Mouse (Mus musculus): ENCODE measurements around the gene Khdc4. TPM values are rescaled to one million over a fixed set of nuclear protein-coding genes. Genes with fewer than 3 reads are reported as not detected.
A peak's percentile ranks its signal among the peaks of the same experiment; 100 is the strongest.

Khdc4 gene
- polyA plus RNA-seq, 1 experiment from 2014 or later, result 75.8 TPM

- Histone ChIP-seq H3K27me3 (replicated peaks) (no peaks in the 10 kb centered on the region), H3K4me3 (replicated peaks) (no peak overlapping the region), H3K36me3 (peaks cover 26% of the 10 kb centered on the region), H3K4me2 (replicated peaks) (no peak overlapping the region), H3K4me1 (replicated peaks) (peaks cover 9% of the 10 kb centered on the region; the same call in 1 of the 2 replicates), H3K9ac (no peak overlapping the region), H3K9me3 (no peaks in the 10 kb centered on the region), H3K27ac (no peak overlapping the region)
- WGBS, result 76% methylated on average over 10 of the region's 10 CpGs
- no peak for ATAC-seq
Observed at GRCm38 (mm10) chr3:88649186-88649585, 36.4 kb upstream of the Khdc4 start.

GRCm38 (mm10) chr3:88649967-88650366 is 35.6 kb upstream of the Khdc4 start:
- 94% methylated on average over 13 of the region's 13 CpGs for WGBS
- H3K4me3 ChIP-seq (replicated peaks), result no peak overlapping the region
- H3K36me3 ChIP-seq, result peaks cover 23% of the 10 kb centered on the region
- ATAC-seq, result no peak
- no peak overlapping the region for H3K27ac ChIP-seq
- H3K4me1 ChIP-seq (replicated peaks), result peaks cover 9% of the 10 kb centered on the region; the same call in 1 of the 2 replicates
- no peaks in the 10 kb centered on the region for H3K27me3 ChIP-seq (replicated peaks)
- H3K9me3 ChIP-seq, result no peaks in the 10 kb centered on the region
- H3K4me2 ChIP-seq (replicated peaks), result no peak overlapping the region
- no peak overlapping the region for H3K9ac ChIP-seq

GRCm38 (mm10) chr3:88650713-88651504 is 34.7 kb upstream of the Khdc4 start:
- no peak overlapping the region for H3K4me2 ChIP-seq (replicated peaks)
- no peak overlapping the region for H3K27ac ChIP-seq
- peaks cover 21% of the 10 kb centered on the region for H3K36me3 ChIP-seq
- H3K9me3 ChIP-seq, result no peaks in the 10 kb centered on the region
- ATAC-seq, result no peak
- H3K27me3 ChIP-seq (replicated peaks), result no peaks in the 10 kb centered on the region
- WGBS, result 67% methylated on average over 13 of the region's 13 CpGs
- no peak overlapping the region for H3K9ac ChIP-seq
- peaks cover 9% of the 10 kb centered on the region; the same call in 1 of the 2 replicates for H3K4me1 ChIP-seq (replicated peaks)
- H3K4me3 ChIP-seq (replicated peaks), result no peak overlapping the region

GRCm38 (mm10) chr3:88651669-88652618 is 33.7 kb upstream of the Khdc4 start:
- no peak overlapping the region for H3K27ac ChIP-seq
- H3K4me1 ChIP-seq (replicated peaks), result peaks cover 9% of the 10 kb centered on the region; the same call in 1 of the 2 replicates
- WGBS, result 75% methylated on average over 18 of the region's 18 CpGs
- no peak overlapping the region for H3K4me2 ChIP-seq (replicated peaks)
- no peaks in the 10 kb centered on the region for H3K27me3 ChIP-seq (replicated peaks)
- H3K4me3 ChIP-seq (replicated peaks), result no peak overlapping the region
- H3K9ac ChIP-seq, result no peak overlapping the region
- H3K9me3 ChIP-seq, result no peaks in the 10 kb centered on the region
- H3K36me3 ChIP-seq, result peaks cover 11% of the 10 kb centered on the region
- peak; percentile 36; the same call in 1 of the 2 replicates for ATAC-seq

GRCm38 (mm10) chr3:88652846-88653515 is 32.6 kb upstream of the Khdc4 start, which contains the start of gene Rxfp4:
Gene Rxfp4, minus strand, starts transcription at chr3:88653142.
- H3K4me2 ChIP-seq (replicated peaks), result no peak within 1 kb of the TSS
- H3K27ac ChIP-seq, result no peak within 1 kb of the TSS
- 82% methylated on average over 17 of the region's 17 CpGs for WGBS

GRCm38 (mm10) chr3:88653516-88654370 is 31.9 kb upstream of the Khdc4 start:
- Histone ChIP-seq H3K4me1 (replicated peaks) (peaks cover 9% of the 10 kb centered on the region; the same call in 1 of the 2 replicates), H3K27ac (no peak overlapping the region), H3K4me3 (replicated peaks) (no peak overlapping the region), H3K9me3 (no peaks in the 10 kb centered on the region), H3K9ac (no peak overlapping the region), H3K36me3 (no peaks in the 10 kb centered on the region), H3K4me2 (replicated peaks) (no peak overlapping the region), H3K27me3 (replicated peaks) (no peaks in the 10 kb centered on the region)
- no peak for ATAC-seq
- 67% methylated on average over 6 of the region's 6 CpGs for WGBS

More at GRCm38 (mm10) chr3:88652846-88653515, 32.6 kb upstream of the Khdc4 start, which contains the start of gene Rxfp4:
- Histone ChIP-seq H3K9ac (no peak within 1 kb of the TSS), H3K27me3 (replicated peaks) (no peaks in the 10 kb centered on the region), H3K4me3 (replicated peaks) (no peak within 1 kb of the TSS), H3K9me3 (no peaks in the 10 kb centered on the region), H3K4me1 (replicated peaks) (peaks cover 9% of the 10 kb centered on the region; the same call in 1 of the 2 replicates), H3K36me3 (peaks cover 2% of the 10 kb centered on the region; the same call in 1 of the 2 replicates)
- ATAC-seq, result peak; percentile 41; the same call in 1 of the 2 replicates

- Histone ChIP-seq H3K9me3 (no peaks in the 10 kb centered on the region), H3K4me1 (replicated peaks) (peaks cover 9% of the 10 kb centered on the region; the same call in 1 of the 2 replicates), H3K27me3 (replicated peaks) (no peaks in the 10 kb centered on the region), H3K9ac (no peak overlapping the region), H3K36me3 (no peaks in the 10 kb centered on the region), H3K4me2 (replicated peaks) (no peak overlapping the region), H3K27ac (no peak overlapping the region), H3K4me3 (replicated peaks) (no peak overlapping the region)
- 74% methylated on average over 4 of the region's 4 CpGs for WGBS
- no peak for ATAC-seq
Observed at GRCm38 (mm10) chr3:88654621-88655020, 31.0 kb upstream of the Khdc4 start.

GRCm38 (mm10) chr3:88655619-88656018 is 30.0 kb upstream of the Khdc4 start:
- WGBS, result 78% methylated on average over 8 of the region's 8 CpGs
- ATAC-seq, result no peak
- H3K36me3 ChIP-seq, result no peaks in the 10 kb centered on the region

GRCm38 (mm10) chr3:88658441-88659127 is 27.0 kb upstream of the Khdc4 start:
- no peaks in the 10 kb centered on the region for H3K9me3 ChIP-seq
- H3K9ac ChIP-seq, result no peak overlapping the region
- H3K4me1 ChIP-seq (replicated peaks), result no peaks in the 10 kb centered on the region
- no peak overlapping the region for H3K27ac ChIP-seq
- no peaks in the 10 kb centered on the region for H3K36me3 ChIP-seq
- no peaks in the 10 kb centered on the region for H3K27me3 ChIP-seq (replicated peaks)
- ATAC-seq, result no peak
- no peak overlapping the region for H3K4me2 ChIP-seq (replicated peaks)
- 45% methylated on average over 5 of the region's 5 CpGs for WGBS
- H3K4me3 ChIP-seq (replicated peaks), result no peak overlapping the region

More at GRCm38 (mm10) chr3:88655619-88656018, 30.0 kb upstream of the Khdc4 start:
- Histone ChIP-seq H3K4me2 (replicated peaks) (no peak overlapping the region), H3K4me1 (replicated peaks) (peaks cover 9% of the 10 kb centered on the region; the same call in 1 of the 2 replicates), H3K27ac (no peak overlapping the region), H3K9ac (no peak overlapping the region), H3K27me3 (replicated peaks) (no peaks in the 10 kb centered on the region), H3K9me3 (no peaks in the 10 kb centered on the region), H3K4me3 (replicated peaks) (no peak overlapping the region)

- H3K36me3 ChIP-seq, result no peaks in the 10 kb centered on the region
- ATAC-seq, result no peak
- H3K27ac ChIP-seq, result no peak overlapping the region
- H3K27me3 ChIP-seq (replicated peaks), result no peaks in the 10 kb centered on the region
- no peaks in the 10 kb centered on the region for H3K4me1 ChIP-seq (replicated peaks)
- H3K4me2 ChIP-seq (replicated peaks), result no peak overlapping the region
- 27% methylated on average over 6 of the region's 6 CpGs for WGBS
- H3K9me3 ChIP-seq, result no peaks in the 10 kb centered on the region
- no peak overlapping the region for H3K9ac ChIP-seq
- no peak overlapping the region for H3K4me3 ChIP-seq (replicated peaks)
Observed at GRCm38 (mm10) chr3:88659798-88660197, 25.8 kb upstream of the Khdc4 start.
